Comparison of ENCODE assay signal across 8 mouse cellular contexts in genomic region chr7:83809060-83809459, GRCm38 (mm10). TPM values are rescaled to one million over a fixed set of nuclear protein-coding genes. Genes with fewer than 3 reads are reported as not detected.
DNase-seq lines count a peak whose midpoint lies in the region; ATAC-seq and TF ChIP-seq lines count a peak whose summit lies in the region.

No protein-coding gene starts in this region.

- peaks cover 31% of the 10 kb centered on the region for H3K4me1 ChIP-seq in cerebellum, adult 2 months (ENCODE audit: control insufficient read depth, insufficient read depth, low read length)
- H3K4me1 ChIP-seq in heart, embryonic 14.5 days (ENCODE audit: control insufficient read depth in 2 of 2, insufficient read depth in 2 of 2, low read length in 2 of 2): peaks cover 22 to 28% of the 10 kb centered on the region in 2 experiments
- peaks cover 9% of the 10 kb centered on the region for H3K4me1 ChIP-seq in lung, postnatal 0 days (ENCODE audit: insufficient read depth, low read depth, low read length)

- H3K9me3 ChIP-seq in heart, embryonic 14.5 days (ENCODE audit: control insufficient read depth, low read length): no peaks in the 10 kb centered on the region
- H3K9me3 ChIP-seq in lung, postnatal 0 days (ENCODE audit: low read length): no peaks in the 10 kb centered on the region

- peak overlapping the region; percentile 12 for H3K4me3 ChIP-seq in cerebellum, adult 2 months (replicated peaks; ENCODE audit: insufficient read depth, low read depth, low read length)
- H3K4me3 ChIP-seq in heart, embryonic 14.5 days (ENCODE audit: control insufficient read depth in 1 of 2, insufficient read depth in 1 of 2, low read depth in 1 of 2, low read length in 2 of 2): no peak overlapping the region
- H3K4me3 ChIP-seq in lung, postnatal 0 days (ENCODE audit: low read depth, low read length): no peak overlapping the region

- peak; percentile 41; the same call in 1 of the 2 replicates for ATAC-seq in heart, embryonic 14.5 days (ENCODE audit: insufficient number of reproducible peaks, insufficient read depth, low FRiP score, low read depth)
- peak; percentile 22 for ATAC-seq in lung, postnatal 0 days
- no peak for ATAC-seq in megakaryocyte, adult 5-6 weeks (ENCODE audit: poor library complexity, severe bottlenecking)

- WGBS in cerebellum, adult 2 months: under 1% methylated on average over 6 of the region's 6 CpGs
- 39% methylated on average over 6 of the region's 6 CpGs for WGBS in heart, embryonic 14.5 days
- 31% methylated on average over 6 of the region's 6 CpGs for WGBS in lung, postnatal 0 days

- TF ChIP-seq POLR2A in cerebellum, adult 2 months (IDR thresholded peaks at IDR 0.05; ENCODE audit: borderline replicate concordance, insufficient read depth, low read length): no peak

- H3K9ac ChIP-seq in heart, embryonic 14.5 days (ENCODE audit: low read length): no peak overlapping the region
- H3K9ac ChIP-seq in lung, postnatal 0 days (replicated peaks; ENCODE audit: low read depth): no peak overlapping the region

- H3K36me3 ChIP-seq in heart, embryonic 14.5 days (ENCODE audit: control insufficient read depth, insufficient read depth, low read length): no peaks in the 10 kb centered on the region
- H3K36me3 ChIP-seq in lung, postnatal 0 days (ENCODE audit: insufficient read depth, low read length): no peaks in the 10 kb centered on the region

- peak; percentile 11 for DNase-seq in gastrocnemius, postnatal 14 days
- DNase-seq in gastrocnemius, postnatal 10 days: no peak
- peak; percentile 98 to 99 for DNase-seq in cerebellum, adult 2 months
- DNase-seq in layer of hippocampus, adult 11-12 months (ENCODE audit: low spot score): peak; percentile 87
- peak; percentile 76 for DNase-seq in lung, postnatal 0 days (ENCODE audit: low spot score)
- DNase-seq in thymus, postnatal 4 days: no peak

- no peak overlapping the region for H3K4me2 ChIP-seq in heart, embryonic 14.5 days (ENCODE audit: low read length)
- H3K4me2 ChIP-seq in lung, postnatal 0 days (replicated peaks; ENCODE audit: low read depth, low read length): no peak overlapping the region

- H3K27ac ChIP-seq in cerebellum, adult 2 months (ENCODE audit: insufficient read depth, low read length): peak overlapping the region; percentile 15; the same call in 1 of the 2 replicates
- H3K27ac ChIP-seq in heart, embryonic 14.5 days (replicated peaks in 1 of 2; ENCODE audit: control insufficient read depth in 1 of 2, insufficient read depth in 1 of 2, low read depth in 2 of 2, low read length in 2 of 2): peak overlapping the region in 1 of 2 experiments; percentile 31; a peak in 1 of 4 replicates
- H3K27ac ChIP-seq in lung, postnatal 0 days (ENCODE audit: low read length): no peak overlapping the region

- no peak; the same call in 1 of the 2 replicates for TF ChIP-seq CTCF in cerebellum, adult 2 months (IDR thresholded peaks at IDR 0.05; ENCODE audit: borderline replicate concordance, insufficient read depth, low read depth, low read length)
- TF ChIP-seq CTCF in lung, postnatal 0 days (IDR thresholded peaks at IDR 0.05): peak; percentile 38

- TF ChIP-seq EP300 in lung, postnatal 0 days (IDR thresholded peaks at IDR 0.05): peak; percentile 47; the same call in 1 of the 2 replicates

- intact Hi-C loops in gastrocnemius, postnatal 14 days (cut with DNase I; ENCODE audit: low total_unique reads): no loop called here

- H3K27me3 ChIP-seq in cerebellum, adult 2 months (ENCODE audit: control insufficient read depth, insufficient read depth, low read length): no peaks in the 10 kb centered on the region
- H3K27me3 ChIP-seq in heart, embryonic 14.5 days (ENCODE audit: control insufficient read depth, insufficient read depth, low read length): no peaks in the 10 kb centered on the region
- H3K27me3 ChIP-seq in lung, postnatal 0 days (replicated peaks; ENCODE audit: insufficient read depth, low read length): no peaks in the 10 kb centered on the region

RNA-seq across cellular contexts. Expression of gene Cfap161, which starts 14.4 kb away (rescaled TPM):
- not detected for total RNA-seq in gastrocnemius, postnatal 14 days (2021)
- total RNA-seq in gastrocnemius, postnatal 10 days (2021): not detected
- 1.7 and 2.4 TPM in 2 replicates for polyA plus RNA-seq in cerebellum, adult 2 months (2012; rRNA removed)
- polyA plus RNA-seq in heart, embryonic 14.5 days (2014; fragmentation: Nextera tagmentation; extraction: Ambion mirVana): 3.3 TPM in 2 replicates
- polyA plus RNA-seq in lung, postnatal 0 days (2015; fragmentation: Nextera tagmentation; extraction: Ambion mirVana): 6.8 and 10.4 TPM in 2 replicates
- total RNA-seq in megakaryocyte, adult 5-6 weeks (2015): not detected in 2 replicates
- not detected in 2 replicates for total RNA-seq in megakaryocyte, adult 5-6 weeks (2017)

Comparison
In these comparisons a context has a peak if more than half of its experiments do, and no peak if none do; other contexts are left out.
1. DNase-seq: peak in gastrocnemius, postnatal 14 days (single experiment), cerebellum, adult 2 months (2 of 2), layer of hippocampus, adult 11-12 months (single experiment) and lung, postnatal 0 days (single experiment); none in gastrocnemius, postnatal 10 days (single experiment) and thymus, postnatal 4 days (single experiment).